Mouse (Mus musculus): ENCODE results near the gene Bivm.

Bivm gene

GRCm38 (mm10) chr1:44173903-44174302 lies 55.1 kb downstream of the Bivm start:
- DNase-seq (ENCODE audit: low read depth, low spot score) = no peak

- DNase-seq (ENCODE audit: low read depth, low spot score) = no peak
Measured at GRCm38 (mm10) chr1:44178086-44178485, 59.3 kb downstream of the Bivm start.

GRCm38 (mm10) chr1:44186396-44186795 lies 67.6 kb downstream of the Bivm start:
- DNase-seq (ENCODE audit: low read depth, low spot score) = no peak

Data from brain, adult 2 months (tissue).